Mouse (Mus musculus) kidney, adult 2 months (tissue): ENCODE measurements around the gene Tfap2a.

ENCODE experiments used
- CTCF ChIP-seq: fragments of 200-500 bp; conservative IDR thresholded peaks from 2 replicates; pipeline ENCODE4 v1.5.1; 2011; ENCODE audit warnings: low read depth, mild to moderate bottlenecking, control low read depth, low read length, moderate library complexity, mixed read lengths; ENCODE audit not compliant: insufficient read depth, insufficient read length
- POLR2A ChIP-seq: fragments of 200-500 bp; IDR thresholded peaks from one replicate; pipeline ENCODE4 v1.6.1; 2011; ENCODE audit warnings: low read depth, low read length, control low read depth

DNA sequence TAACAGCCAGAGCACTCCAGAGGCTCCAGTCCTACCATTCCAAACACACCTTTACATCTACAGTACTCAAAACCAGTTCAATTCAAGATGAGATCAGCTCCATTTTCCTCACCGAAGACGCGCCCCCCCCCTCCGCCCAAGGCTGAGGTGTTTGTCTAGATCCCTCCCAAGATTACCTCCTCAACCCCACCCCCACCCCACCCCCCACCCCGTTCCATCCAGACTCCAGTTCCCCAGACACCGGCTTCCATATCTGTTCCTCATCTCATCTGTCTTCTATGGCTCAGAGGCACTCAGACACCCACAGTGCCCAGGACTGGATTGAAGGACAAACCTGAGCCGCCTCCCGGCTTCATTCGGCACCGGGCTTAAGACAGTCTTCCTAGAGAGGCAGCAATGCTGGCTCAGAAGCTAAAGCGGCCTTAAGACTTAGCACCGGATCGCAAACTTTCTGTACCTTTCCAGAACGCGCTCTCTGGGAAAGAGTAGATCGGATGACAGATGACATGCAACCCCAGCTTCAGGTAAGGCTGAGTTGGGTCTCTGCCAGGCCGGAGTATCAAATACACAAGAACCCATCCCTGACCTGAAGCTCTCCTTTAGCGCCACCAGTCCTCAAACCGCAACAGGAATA lies 2.7 kb upstream of the Tfap2a start:
- TF ChIP-seq CTCF (no peak), POLR2A (no peak)
